Mouse (Mus musculus): ENCODE results near the gene Arl4a. TPM values are rescaled to one million over a fixed set of nuclear protein-coding genes. Genes with fewer than 3 reads are reported as not detected.

Gene Arl4a
- polyA plus RNA-seq, 1 experiment from 2014 or later: 90.7 TPM

GRCm38 (mm10) chr12:39976426-39976825, 61.4 kb downstream of the Arl4a start:
- 91% methylated on average over 2 of the region's 2 CpGs for WGBS
- Histone ChIP-seq H3K4me3 (no peak overlapping the region), H3K9ac (no peak overlapping the region), H3K36me3 (no peaks in the 10 kb centered on the region), H3K27me3 (no peaks in the 10 kb centered on the region), H3K4me1 (peaks cover 17% of the 10 kb centered on the region), H3K4me2 (replicated peaks) (0 out of 2 replicates have a peak overlapping the region, but pooled peaks have one; percentile 31), H3K9me3 (replicated peaks) (no peaks in the 10 kb centered on the region), H3K27ac (peak overlapping the region; percentile 60)
- peak; percentile 34; the same call in 1 of the 2 replicates for ATAC-seq (ENCODE audit: low FRiP score)

GRCm38 (mm10) chr12:39975829-39976340, 61.9 kb downstream of the Arl4a start:
- Histone ChIP-seq H3K27ac (peak overlapping the region; percentile 60), H3K4me1 (peaks cover 17% of the 10 kb centered on the region), H3K4me3 (no peak overlapping the region), H3K36me3 (no peaks in the 10 kb centered on the region), H3K27me3 (no peaks in the 10 kb centered on the region), H3K9ac (no peak overlapping the region), H3K9me3 (replicated peaks) (no peaks in the 10 kb centered on the region), H3K4me2 (replicated peaks) (peak overlapping the region; percentile 31)
- ATAC-seq (ENCODE audit: low FRiP score): peak; percentile 67
- 26% methylated on average over 9 of the region's 9 CpGs for WGBS

- H3K27ac ChIP-seq: peak overlapping the region; percentile 60
- peaks cover 17% of the 10 kb centered on the region for H3K4me1 ChIP-seq
- no peak overlapping the region for H3K4me2 ChIP-seq (replicated peaks)
- 26% methylated on average over 4 of the region's 4 CpGs for WGBS
- no peaks in the 10 kb centered on the region for H3K9me3 ChIP-seq (replicated peaks)
- H3K9ac ChIP-seq: no peak overlapping the region
- H3K27me3 ChIP-seq: no peaks in the 10 kb centered on the region
- peak; percentile 61; the same call in 1 of the 2 replicates for ATAC-seq (ENCODE audit: low FRiP score)
- H3K4me3 ChIP-seq: no peak overlapping the region
- no peaks in the 10 kb centered on the region for H3K36me3 ChIP-seq
Measured at GRCm38 (mm10) chr12:39974977-39975583, 62.7 kb downstream of the Arl4a start.

GRCm38 (mm10) chr12:39974273-39974672, 63.6 kb downstream of the Arl4a start:
- peaks cover 17% of the 10 kb centered on the region for H3K4me1 ChIP-seq
- H3K4me3 ChIP-seq: no peak overlapping the region
- H3K9ac ChIP-seq: no peak overlapping the region
- H3K9me3 ChIP-seq (replicated peaks): no peaks in the 10 kb centered on the region
- WGBS: 97% methylated on average over 1 of the region's 1 CpGs
- H3K27ac ChIP-seq: no peak overlapping the region
- no peaks in the 10 kb centered on the region for H3K27me3 ChIP-seq
- H3K36me3 ChIP-seq: no peaks in the 10 kb centered on the region
- no peak for ATAC-seq (ENCODE audit: low FRiP score)
- no peak overlapping the region for H3K4me2 ChIP-seq (replicated peaks)

- Histone ChIP-seq H3K9ac (no peak overlapping the region), H3K4me3 (no peak overlapping the region)
Measured at GRCm38 (mm10) chr12:39969500-39969899, 68.3 kb downstream of the Arl4a start.

GRCm38 (mm10) chr12:39968109-39968508, 69.7 kb downstream of the Arl4a start:
- H3K4me2 ChIP-seq (replicated peaks): no peak overlapping the region
- no peaks in the 10 kb centered on the region for H3K9me3 ChIP-seq (replicated peaks)
- ATAC-seq (ENCODE audit: low FRiP score): no peak
- WGBS: 89% methylated on average over 3 of the region's 3 CpGs
- H3K4me3 ChIP-seq: no peak overlapping the region
- H3K9ac ChIP-seq: no peak overlapping the region
- H3K27me3 ChIP-seq: no peaks in the 10 kb centered on the region
- H3K36me3 ChIP-seq: no peaks in the 10 kb centered on the region
- H3K4me1 ChIP-seq: no peaks in the 10 kb centered on the region
- H3K27ac ChIP-seq: no peak overlapping the region

More at GRCm38 (mm10) chr12:39969500-39969899, 68.3 kb downstream of the Arl4a start:
- H3K4me2 ChIP-seq (replicated peaks): no peak overlapping the region
- ATAC-seq (ENCODE audit: low FRiP score): no peak
- H3K27ac ChIP-seq: no peak overlapping the region
- H3K27me3 ChIP-seq: no peaks in the 10 kb centered on the region
- 0 out of 2 replicates have a peak, but pooled peaks cover 3% of the 10 kb centered on the region for H3K4me1 ChIP-seq
- H3K9me3 ChIP-seq (replicated peaks): no peaks in the 10 kb centered on the region
- H3K36me3 ChIP-seq: no peaks in the 10 kb centered on the region

GRCm38 (mm10) chr12:39959166-39959565, 78.7 kb downstream of the Arl4a start:
- Histone ChIP-seq H3K4me2 (replicated peaks) (no peak overlapping the region), H3K36me3 (no peaks in the 10 kb centered on the region), H3K9me3 (replicated peaks) (no peaks in the 10 kb centered on the region), H3K27ac (no peak overlapping the region), H3K4me3 (no peak overlapping the region), H3K27me3 (no peaks in the 10 kb centered on the region), H3K9ac (no peak overlapping the region), H3K4me1 (peaks cover 7% of the 10 kb centered on the region; the same call in 1 of the 2 replicates)
- 84% methylated on average over 8 of the region's 8 CpGs for WGBS
- ATAC-seq (ENCODE audit: low FRiP score): no peak

- Histone ChIP-seq H3K27me3 (no peaks in the 10 kb centered on the region), H3K9me3 (replicated peaks) (no peaks in the 10 kb centered on the region), H3K4me1 (peaks cover 7% of the 10 kb centered on the region; the same call in 1 of the 2 replicates), H3K4me2 (replicated peaks) (no peak overlapping the region), H3K9ac (no peak overlapping the region), H3K36me3 (no peaks in the 10 kb centered on the region), H3K4me3 (no peak overlapping the region), H3K27ac (0 out of 2 replicates have a peak overlapping the region, but pooled peaks have one; percentile 36)
- WGBS: 48% methylated on average over 8 of the region's 8 CpGs
- ATAC-seq (ENCODE audit: low FRiP score): peak; percentile 79
Measured at GRCm38 (mm10) chr12:39957931-39958671, 79.7 kb downstream of the Arl4a start.

GRCm38 (mm10) chr12:39956396-39956795, 81.4 kb downstream of the Arl4a start:
- Histone ChIP-seq H3K27ac (peak overlapping the region; percentile 68), H3K4me1 (peaks cover 7% of the 10 kb centered on the region; the same call in 1 of the 2 replicates), H3K9ac (no peak overlapping the region), H3K36me3 (no peaks in the 10 kb centered on the region), H3K9me3 (replicated peaks) (no peaks in the 10 kb centered on the region), H3K27me3 (no peaks in the 10 kb centered on the region), H3K4me2 (replicated peaks) (peak overlapping the region; percentile 42), H3K4me3 (peak overlapping the region; percentile 24)
- WGBS: 24% methylated on average over 15 of the region's 15 CpGs
- ATAC-seq (ENCODE audit: low FRiP score): peak; percentile 96

Other genes with a start within 250 kb of the Arl4a start
- gene Scin, start 96.2 kb upstream of the Arl4a start, polyA plus RNA-seq (2016; fragmentation: Nextera tagmentation; extraction: Ambion mirVana): 0.83 and 3.5 TPM in 2 replicates
- 0.31 TPM in 1 of 2 replicates, not detected in the other for gene Lsmem1, start 161.5 kb upstream of the Arl4a start, polyA plus RNA-seq (2016; fragmentation: Nextera tagmentation; extraction: Ambion mirVana)
- gene Ifrd1, start 210.5 kb upstream of the Arl4a start, polyA plus RNA-seq (2016; fragmentation: Nextera tagmentation; extraction: Ambion mirVana): 150 and 155 TPM in 2 replicates

Measured in hindbrain, embryonic 12.5 days (tissue).